Mouse (Mus musculus): ENCODE data around the gene Bax.

Gene Bax

GRCm38 (mm10) chr7:45413864-45414739 is 52.6 kb downstream of the Bax start:
- DNase-seq, result no peak

DNA sequence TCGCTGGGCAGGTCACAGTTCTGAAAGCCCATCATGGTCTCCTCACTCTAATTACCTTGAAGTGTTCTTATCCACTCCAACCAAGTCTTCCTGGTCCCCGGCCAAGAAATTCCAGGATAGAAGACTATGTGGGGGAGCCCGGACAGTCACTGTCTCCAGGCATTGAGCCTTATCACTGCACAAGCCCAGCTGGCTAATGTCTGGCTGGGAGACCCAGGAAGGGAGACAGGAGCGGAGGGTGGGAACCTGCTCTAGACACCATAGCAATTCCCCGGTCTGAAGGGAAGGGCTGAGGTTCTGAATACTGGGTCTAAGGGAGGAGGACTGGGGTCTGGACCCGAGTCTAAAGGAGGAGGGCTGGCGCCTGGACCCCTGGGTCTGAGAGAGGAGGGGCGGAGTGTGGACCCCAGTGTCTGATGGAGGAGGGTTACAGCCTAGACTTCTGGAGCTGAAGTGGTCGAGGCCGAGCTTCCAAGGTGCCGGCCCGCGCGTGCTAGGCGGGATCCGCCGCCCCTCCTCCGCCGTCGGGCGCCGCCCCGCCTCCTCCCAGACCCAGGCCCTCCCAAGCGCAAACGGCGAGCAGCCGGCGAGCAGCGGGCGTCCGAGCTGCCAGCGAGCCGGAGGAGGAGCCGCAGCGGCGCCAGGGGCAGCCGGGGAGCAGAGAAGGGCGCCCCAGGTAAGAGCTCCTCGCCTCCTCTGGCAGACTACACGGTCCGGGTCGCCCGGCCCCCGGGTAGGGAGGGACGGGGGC is 53.4 kb downstream of the Bax start, which contains the start of gene Ntf5:
Gene Ntf5 (plus strand): TSS at position 583 of the 751 bp plus-strand sequence.
- no peak for DNase-seq

- no peak for DNase-seq
Measured at GRCm38 (mm10) chr7:45412421-45412820, 54.3 kb downstream of the Bax start.

Data from right cerebral cortex, postnatal 25 days (tissue).